Mouse (Mus musculus) liver, embryonic 16.5 days (tissue): ENCODE results near the gene Abca8a. TPM values are rescaled to one million over a fixed set of nuclear protein-coding genes. Genes with fewer than 3 reads are reported as not detected.
"Not testable (repeated sequence)": the region's sequence is repeated elsewhere in the genome, so short reads cannot be mapped to it uniquely, and the experiment has no call there.

Experiments
- ATAC-seq: fragments of 200-750 bp; cut with Nextera tagmentation; 2 replicates; pipeline ENCODE4 v1.8.0; 2017; ENCODE audit warnings: low read depth, mild to moderate bottlenecking, moderate number of reproducible peaks, moderate library complexity
- H3K27ac ChIP-seq: fragments of 300-500 bp; sonication (generic); 2 replicates; pipeline ENCODE4 v1.5.1; 2014; ENCODE audit warnings: mild to moderate bottlenecking, low read length
- H3K27me3 ChIP-seq: fragments of 300-500 bp; sonication (generic); 2 replicates; pipeline ENCODE4 v1.6.1; 2014; ENCODE audit warnings: low read depth, low read length, mixed read lengths; ENCODE audit not compliant: control insufficient read depth, insufficient read depth
- H3K36me3 ChIP-seq: fragments of 300-500 bp; sonication (generic); 2 replicates; pipeline ENCODE4 v1.6.1; 2014; ENCODE audit warnings: mild to moderate bottlenecking; ENCODE audit not compliant: control insufficient read depth, insufficient read depth
- H3K4me1 ChIP-seq: fragments of 300-500 bp; sonication (generic); 2 replicates; pipeline ENCODE4 v1.6.1; 2014; ENCODE audit warnings: low read depth, low read length, mixed read lengths; ENCODE audit not compliant: control insufficient read depth
- H3K4me2 ChIP-seq: fragments of 300-500 bp; sonication (generic); 2 replicates; pipeline ENCODE4 v1.6.1; 2014; ENCODE audit warnings: low read depth, low read length, mixed read lengths
- H3K4me3 ChIP-seq: fragments of 300-500 bp; sonication (generic); 2 replicates; pipeline ENCODE4 v1.5.1; 2014; ENCODE audit warnings: low read depth, mild to moderate bottlenecking, low read length
- H3K9ac ChIP-seq: fragments of 300-500 bp; sonication (generic); 2 replicates; pipeline ENCODE4 v1.6.1; 2014; ENCODE audit warnings: low read depth, low read length
- H3K9me3 ChIP-seq: fragments of 300-500 bp; sonication (generic); replicated peaks from 2 replicates; pipeline ENCODE4 v1.6.1; 2016; ENCODE audit warnings: low read length; ENCODE audit not compliant: control insufficient read depth
- WGBS: fragments of 180-500 bp; shearing (Covaris S2); extraction: QIAGEN DNeasy Blood & Tissue Kit; methylation state at CpG from one replicate; pipeline ENCODE4 v1.1.7; 2014; ENCODE audit not compliant: insufficient replicate concordance; 5-methylcytosine and 5-hydroxymethylcytosine counted together
- polyA plus RNA-seq: library from polyadenylated mRNA; unstranded; fragments of >200 nt; fragmentation: Nextera tagmentation; extraction: Ambion mirVana; gene quantifications from 2 replicates; pipeline ENCODE4 v1.2.1, GENCODE M21; 2015

Gene Abca8a
- polyA plus RNA-seq, 1 experiment from 2014 or later, result 5.8 TPM

- peak overlapping the region; percentile 18; the same call in 1 of the 2 replicates for H3K4me2 ChIP-seq
- H3K4me1 ChIP-seq, result no peaks in the 10 kb centered on the region
- no peaks in the 10 kb centered on the region for H3K9me3 ChIP-seq
- ATAC-seq, result peak; percentile 50
- WGBS, result 5% methylated on average over 3 of the region's 3 CpGs
- H3K27me3 ChIP-seq, result no peaks in the 10 kb centered on the region
- H3K27ac ChIP-seq, result peak overlapping the region; percentile 85
- H3K36me3 ChIP-seq, result no peaks in the 10 kb centered on the region
- H3K4me3 ChIP-seq, result peak overlapping the region; percentile 32
- no peak overlapping the region; the same call in 1 of the 2 replicates for H3K9ac ChIP-seq
Measured at GRCm38 (mm10) chr11:109995013-109995412, 100.8 kb downstream of the Abca8a start.

- Histone ChIP-seq H3K27me3 (no peaks in the 10 kb centered on the region), H3K36me3 (no peaks in the 10 kb centered on the region), H3K4me3 (peak overlapping the region; percentile 32), H3K9ac (peak overlapping the region; percentile 47; the same call in 1 of the 2 replicates), H3K27ac (peak overlapping the region; percentile 85), H3K4me1 (no peaks in the 10 kb centered on the region), H3K4me2 (peak overlapping the region; percentile 18), H3K9me3 (no peaks in the 10 kb centered on the region)
- no peak for ATAC-seq
- 21% methylated on average over 6 of the region's 6 CpGs for WGBS
Measured at GRCm38 (mm10) chr11:109994014-109994413, 101.8 kb downstream of the Abca8a start.

GRCm38 (mm10) chr11:109991270-109991669 is 104.5 kb downstream of the Abca8a start:
- H3K36me3 ChIP-seq, result no peaks in the 10 kb centered on the region
- H3K4me1 ChIP-seq, result no peaks in the 10 kb centered on the region
- H3K9ac ChIP-seq, result no peak overlapping the region
- H3K9me3 ChIP-seq, result no peaks in the 10 kb centered on the region
- 28% methylated on average over 3 of the region's 3 CpGs for WGBS
- no peak for ATAC-seq
- H3K27ac ChIP-seq, result no peak overlapping the region
- no peaks in the 10 kb centered on the region for H3K27me3 ChIP-seq
- H3K4me2 ChIP-seq, result no peak overlapping the region
- H3K4me3 ChIP-seq, result no peak overlapping the region

DNA sequence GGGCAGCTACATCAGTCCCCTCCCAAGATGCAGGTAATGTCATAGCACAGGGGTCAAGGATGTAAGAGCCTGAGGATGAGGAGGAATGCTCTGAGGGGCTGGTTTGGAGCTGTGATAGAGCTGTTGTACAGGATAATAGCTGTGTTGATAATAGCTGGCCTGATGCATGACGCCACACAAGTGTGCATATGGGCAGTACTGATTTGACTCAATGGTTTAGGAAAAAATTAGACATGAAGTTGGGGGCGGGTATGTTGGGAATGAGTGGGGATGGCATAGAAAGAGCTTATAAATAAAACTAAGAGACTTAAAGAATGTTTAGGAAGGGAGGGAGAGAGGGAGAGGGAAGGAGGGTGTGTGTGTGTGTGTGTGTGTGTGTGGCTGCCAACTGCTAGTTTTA is 105.5 kb downstream of the Abca8a start:
- ATAC-seq, result no peak
- 57% methylated on average over 2 of the region's 2 CpGs for WGBS
- Histone ChIP-seq H3K36me3 (no peaks in the 10 kb centered on the region), H3K4me3 (no peak overlapping the region), H3K9me3 (no peaks in the 10 kb centered on the region), H3K27me3 (no peaks in the 10 kb centered on the region), H3K27ac (no peak overlapping the region), H3K4me2 (no peak overlapping the region), H3K9ac (no peak overlapping the region), H3K4me1 (no peaks in the 10 kb centered on the region)

DNA sequence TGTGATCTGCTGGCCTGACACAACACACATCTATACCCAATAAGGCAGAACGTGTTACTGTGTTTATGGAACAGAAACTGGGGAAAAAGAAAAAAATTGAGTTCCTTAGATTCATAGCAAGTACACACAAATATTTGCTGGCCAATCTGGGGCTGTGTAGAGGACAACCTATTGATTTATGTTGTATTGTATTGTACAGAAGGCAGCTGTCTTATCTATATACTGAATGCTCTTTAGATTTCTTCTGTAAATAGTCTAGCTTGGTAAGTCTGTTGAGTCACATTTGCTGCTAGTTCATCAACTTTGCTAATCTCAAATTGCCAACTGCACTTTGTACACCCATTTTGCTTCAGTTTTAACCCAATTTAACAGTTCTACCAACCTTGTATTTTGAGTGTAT is 107.6 kb downstream of the Abca8a start:
- no peak overlapping the region for H3K4me3 ChIP-seq
- no peaks in the 10 kb centered on the region for H3K9me3 ChIP-seq
- H3K4me1 ChIP-seq, result no peaks in the 10 kb centered on the region
- no peaks in the 10 kb centered on the region for H3K36me3 ChIP-seq
- H3K27me3 ChIP-seq, result no peaks in the 10 kb centered on the region
- peak overlapping the region; percentile 61 for H3K27ac ChIP-seq
- H3K9ac ChIP-seq, result no peak overlapping the region
- H3K4me2 ChIP-seq, result no peak overlapping the region
- 32% methylated on average over 1 of the region's 1 CpGs for WGBS
- ATAC-seq, result no peak

DNA sequence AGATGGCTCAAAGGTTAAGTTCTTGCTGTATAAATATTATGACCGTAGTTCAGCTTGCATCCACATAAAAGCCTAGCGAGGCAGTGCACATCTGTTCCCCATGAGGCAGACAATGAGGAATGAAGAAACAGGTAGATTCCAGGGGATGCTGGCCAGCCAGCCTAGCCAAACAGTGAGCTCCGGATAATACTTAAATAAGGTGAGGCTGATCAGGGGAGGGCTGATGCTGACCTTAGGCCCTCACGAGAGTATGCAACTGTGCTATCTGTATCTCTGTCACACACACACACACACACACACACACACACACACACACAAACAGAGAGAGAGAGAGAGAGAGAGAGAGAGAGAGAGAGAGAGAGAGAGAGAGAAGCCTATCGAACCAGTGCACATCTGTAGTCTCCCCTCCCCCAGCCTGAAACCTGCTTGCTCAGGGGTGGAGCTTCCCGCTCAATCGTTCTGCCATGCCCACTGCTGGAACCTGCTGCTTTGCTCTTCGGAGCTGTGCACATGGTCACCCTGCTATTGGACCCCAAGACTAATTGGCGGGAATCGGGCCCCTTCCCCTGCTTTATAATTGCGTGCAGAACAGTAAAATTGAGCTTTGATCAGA is 108.2 kb downstream of the Abca8a start:
- peak; percentile 45 for ATAC-seq
- H3K27me3 ChIP-seq, H3K4me3 ChIP-seq, H3K4me1 ChIP-seq, H3K36me3 ChIP-seq, H3K4me2 ChIP-seq, H3K9ac ChIP-seq, H3K9me3 ChIP-seq: not testable (repeated sequence)
- 39% methylated on average over 10 of the region's 11 CpGs for WGBS
- peak overlapping the region; percentile 0; the same call in 1 of the 2 replicates for H3K27ac ChIP-seq

DNA sequence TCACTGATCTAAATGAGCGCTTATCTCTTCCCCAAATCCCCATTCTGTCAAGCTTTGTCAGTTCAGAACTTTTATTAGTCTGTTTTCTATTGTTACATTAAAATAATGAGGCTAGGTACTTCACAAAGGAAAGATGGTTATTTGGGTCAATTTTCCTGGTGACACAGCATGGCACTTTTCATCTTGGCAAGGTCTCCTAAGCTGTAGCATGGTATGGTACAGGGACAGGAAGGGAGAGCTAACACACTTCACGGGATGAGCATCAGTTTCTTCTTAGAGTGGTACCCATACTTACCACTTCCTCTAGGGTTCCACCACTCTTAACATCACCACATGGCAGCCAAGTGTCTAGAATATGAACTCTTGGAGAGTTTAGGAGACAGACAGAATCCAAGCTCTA is 113.9 kb downstream of the Abca8a start:
- Histone ChIP-seq H3K36me3 (peaks cover 10% of the 10 kb centered on the region), H3K27me3 (no peaks in the 10 kb centered on the region), H3K4me3 (no peak overlapping the region), H3K9me3 (no peaks in the 10 kb centered on the region), H3K27ac (no peak overlapping the region), H3K4me2 (no peak overlapping the region), H3K4me1 (no peaks in the 10 kb centered on the region), H3K9ac (no peak overlapping the region)
- no peak for ATAC-seq
- 62% methylated on average over 2 of the region's 2 CpGs for WGBS

Other genes starting within 250 kb of the Abca8a start
- 9.8 and 10.9 TPM in 2 replicates for gene Abca8b, start 100.1 kb downstream of the Abca8a start, polyA plus RNA-seq
- gene Abca9, start 72.2 kb upstream of the Abca8a start, polyA plus RNA-seq, result 1.3 and 1.5 TPM in 2 replicates
- 8.2 and 10.7 TPM in 2 replicates for gene Abca6, start 155.8 kb upstream of the Abca8a start, polyA plus RNA-seq
- gene Abca5, start 241.7 kb upstream of the Abca8a start, polyA plus RNA-seq, result 0.81 and 0.99 TPM in 2 replicates